7 mouse cellular contexts compared by ENCODE assay signal in genomic region chr11:120378611-120379540, GRCm38 (mm10). TPM values are rescaled to one million over a fixed set of nuclear protein-coding genes. Genes with fewer than 3 reads are reported as not detected.
A peak's percentile ranks its signal among the peaks of the same experiment; 100 is the strongest.
DNase-seq lines count a peak whose midpoint lies in the region; ATAC-seq lines count a peak whose summit lies in the region.

Faap100 (minus strand) TSS chr11:120378764.

- peaks cover 72% of the 10 kb centered on the region for H3K36me3 ChIP-seq in embryonic facial prominence, embryonic 12.5 days
- peaks cover 37% of the 10 kb centered on the region for H3K36me3 ChIP-seq in limb, embryonic 11.5 days (ENCODE audit: control insufficient read depth, insufficient read depth, low read length)
- H3K36me3 ChIP-seq in midbrain, embryonic 14.5 days (ENCODE audit: control insufficient read depth, insufficient read depth, low read length): peaks cover 75% of the 10 kb centered on the region

- peak within 1 kb of the TSS; percentile 70 for H3K9ac ChIP-seq in embryonic facial prominence, embryonic 12.5 days
- H3K9ac ChIP-seq in limb, embryonic 11.5 days (ENCODE audit: low read length): peak within 1 kb of the TSS; percentile 67
- peak within 1 kb of the TSS; percentile 85 for H3K9ac ChIP-seq in midbrain, embryonic 14.5 days (replicated peaks; ENCODE audit: low read length)

- H3K4me2 ChIP-seq in embryonic facial prominence, embryonic 12.5 days (replicated peaks): peak within 1 kb of the TSS; percentile 89
- peak within 1 kb of the TSS; percentile 81 for H3K4me2 ChIP-seq in limb, embryonic 11.5 days (ENCODE audit: low read depth, severe bottlenecking)
- H3K4me2 ChIP-seq in midbrain, embryonic 14.5 days (ENCODE audit: low read length): peak within 1 kb of the TSS; percentile 86

- 7% methylated on average over 54 of the region's 54 CpGs for WGBS in embryonic facial prominence, embryonic 12.5 days
- WGBS in limb, embryonic 11.5 days: 10% methylated on average over 54 of the region's 54 CpGs
- 10% methylated on average over 53 of the region's 54 CpGs for WGBS in midbrain, embryonic 14.5 days

- peak; percentile 81 for ATAC-seq in embryonic facial prominence, embryonic 12.5 days (ENCODE audit: insufficient number of reproducible peaks, insufficient read depth, low FRiP score, low TSS enrichment)
- ATAC-seq in limb, embryonic 11.5 days (ENCODE audit: insufficient number of reproducible peaks, low FRiP score, low TSS enrichment, low read depth): peak; percentile 87
- ATAC-seq in midbrain, embryonic 14.5 days (ENCODE audit: low FRiP score, low TSS enrichment): peak; percentile 87

- H3K9me3 ChIP-seq in embryonic facial prominence, embryonic 12.5 days: no peaks in the 10 kb centered on the region
- H3K9me3 ChIP-seq in limb, embryonic 11.5 days (ENCODE audit: control insufficient read depth, low read length): no peaks in the 10 kb centered on the region
- H3K9me3 ChIP-seq in midbrain, embryonic 14.5 days (ENCODE audit: control insufficient read depth, low read length): no peaks in the 10 kb centered on the region

- H3K4me1 ChIP-seq in embryonic facial prominence, embryonic 12.5 days: peaks cover 21% of the 10 kb centered on the region
- peaks cover 14% of the 10 kb centered on the region for H3K4me1 ChIP-seq in limb, embryonic 11.5 days (ENCODE audit: control insufficient read depth, insufficient read depth, low read length)
- H3K4me1 ChIP-seq in midbrain, embryonic 14.5 days (ENCODE audit: control insufficient read depth, insufficient read depth, low read length): peaks cover 16% of the 10 kb centered on the region

- peak within 1 kb of the TSS; percentile 83 for H3K27ac ChIP-seq in embryonic facial prominence, embryonic 12.5 days
- H3K27ac ChIP-seq in limb, embryonic 11.5 days (replicated peaks; ENCODE audit: low read depth, low read length): peak within 1 kb of the TSS; percentile 79
- peak within 1 kb of the TSS; percentile 79 for H3K27ac ChIP-seq in midbrain, embryonic 14.5 days (replicated peaks; ENCODE audit: low read depth, low read length)

- H3K4me3 ChIP-seq in embryonic facial prominence, embryonic 12.5 days: peak within 1 kb of the TSS; percentile 66
- H3K4me3 ChIP-seq in limb, embryonic 11.5 days (ENCODE audit: low read depth, low read length): peak within 1 kb of the TSS; percentile 66
- peak within 1 kb of the TSS; percentile 82 for H3K4me3 ChIP-seq in midbrain, embryonic 14.5 days (replicated peaks; ENCODE audit: low read depth, low read length)

- no peaks in the 10 kb centered on the region for H3K27me3 ChIP-seq in embryonic facial prominence, embryonic 12.5 days
- no peaks in the 10 kb centered on the region for H3K27me3 ChIP-seq in limb, embryonic 11.5 days (ENCODE audit: control insufficient read depth, insufficient read depth, low read length)
- H3K27me3 ChIP-seq in midbrain, embryonic 14.5 days (ENCODE audit: control insufficient read depth, insufficient read depth, low read length): no peaks in the 10 kb centered on the region

- DNase-seq in adrenal gland, postnatal 25 days: peak; percentile 90
- peak; percentile 99 for DNase-seq in heart, adult 11 months
- DNase-seq in kidney, adult 18-20 months: peak; percentile 93
- DNase-seq in limb, embryonic 11.5 days (ENCODE audit: low spot score): peak; percentile 90
- DNase-seq in midbrain, embryonic 14.5 days: peak; percentile 96
- peak; percentile 84 to 88 for DNase-seq in spleen, adult 18-20 months

RNA-seq across cellular contexts. Expression of gene Faap100, which starts in this region (rescaled TPM):
- total RNA-seq in adrenal gland, postnatal 25 days (2021): 35.8 and 55.1 TPM in 2 replicates
- polyA plus RNA-seq in embryonic facial prominence, embryonic 12.5 days (2016; fragmentation: Nextera tagmentation; extraction: Ambion mirVana): 44.6 and 48.3 TPM in 2 replicates
- 30.4 and 33.1 TPM in 2 replicates for polyA plus RNA-seq in limb, embryonic 11.5 days (2014; fragmentation: Nextera tagmentation; extraction: Ambion mirVana)
- polyA plus RNA-seq in midbrain, embryonic 14.5 days (2014; fragmentation: Nextera tagmentation; extraction: Ambion mirVana): 95.9 and 114 TPM in 2 replicates

Comparison
In these comparisons a context has a peak if more than half of its experiments do, and no peak if none do; other contexts are left out.
1. Peak in every context shown above with its lines: DNase-seq, ATAC-seq, H3K4me3 ChIP-seq and H3K27ac ChIP-seq.